Mouse (Mus musculus) heart, postnatal 0 days (tissue): Measurements from ENCODE around the gene Tcte2. TPM values are rescaled to one million over a fixed set of nuclear protein-coding genes. Genes with fewer than 3 reads are reported as not detected.

Experiments
- ATAC-seq: fragments of 200-750 bp; cut with Nextera tagmentation; 2 replicates; pipeline ENCODE4 v1.8.0; 2017; ENCODE audit warnings: low read depth, moderate number of reproducible peaks, moderate library complexity; ENCODE audit not compliant: insufficient read depth
- DNase-seq: peaks from one replicate; pipeline ENCODE4 v3.0.0-alpha.2; 2016; ENCODE audit warnings: low spot score
- H3K27ac ChIP-seq: fragments of 300-500 bp; sonication (generic); 2 replicates; pipeline ENCODE4 v1.5.1; 2014; ENCODE audit warnings: low read depth, mild to moderate bottlenecking
- H3K27me3 ChIP-seq: fragments of 300-500 bp; sonication (generic); 2 replicates; pipeline ENCODE4 v1.6.1; 2014; ENCODE audit warnings: low read length, mixed read lengths; ENCODE audit not compliant: control insufficient read depth, insufficient read depth
- H3K36me3 ChIP-seq: fragments of 300-500 bp; sonication (generic); replicated peaks from 2 replicates; pipeline ENCODE4 v1.6.1; 2014; ENCODE audit warnings: low read length, mixed read lengths; ENCODE audit not compliant: control insufficient read depth, insufficient read depth
- H3K4me1 ChIP-seq: fragments of 300-500 bp; sonication (generic); 2 replicates; pipeline ENCODE4 v1.6.1; 2014; ENCODE audit warnings: antibody characterized with exemption; ENCODE audit not compliant: control insufficient read depth, insufficient read depth
- H3K4me2 ChIP-seq: fragments of 300-500 bp; sonication (generic); 2 replicates; pipeline ENCODE4 v1.6.1; 2014; ENCODE audit warnings: low read depth, mild to moderate bottlenecking, low read length, moderate library complexity
- H3K4me3 ChIP-seq: fragments of 300-500 bp; sonication (generic); 2 replicates; pipeline ENCODE4 v1.5.1; 2014; ENCODE audit warnings: low read depth, low read length
- H3K9ac ChIP-seq: fragments of 300-500 bp; sonication (generic); replicated peaks from 2 replicates; pipeline ENCODE4 v1.6.1; 2014; ENCODE audit warnings: low read depth, low read length, mixed read lengths
- H3K9me3 ChIP-seq: fragments of 300-500 bp; sonication (generic); replicated peaks from 2 replicates; pipeline ENCODE4 v1.6.1; 2016; ENCODE audit warnings: low read length; ENCODE audit not compliant: control insufficient read depth
- CTCF ChIP-seq: IDR thresholded peaks from 2 replicates; pipeline ENCODE4 v1.5.1; 2016; ENCODE audit warnings: antibody characterized with exemption, control low read depth, low read depth
- EP300 ChIP-seq: IDR thresholded peaks from 2 replicates; pipeline ENCODE4 v1.6.1; 2016; ENCODE audit warnings: antibody characterized with exemption, low read depth
- WGBS: fragments of 180-500 bp; shearing (Covaris S2); extraction: QIAGEN DNeasy Blood & Tissue Kit; methylation state at CpG from one replicate; pipeline ENCODE4 v1.1.7; 2014; 5-methylcytosine and 5-hydroxymethylcytosine counted together
- polyA plus RNA-seq: library from polyadenylated mRNA; unstranded; fragments of >200 nt; fragmentation: Nextera tagmentation; extraction: Ambion mirVana; gene quantifications from 2 replicates; pipeline ENCODE4 v1.2.1, GENCODE M21; 2015
- total RNA-seq: library from RNA; depleted of rRNA; stranded (reverse); fragments of >200 nt; gene quantifications from 2 replicates; pipeline ENCODE4 v1.2.3, GENCODE M21; 2014; ENCODE audit warnings: low replicate concordance

The Tcte2 gene
- total and polyA plus RNA-seq, 2 experiments from 2014 or later, result 0.92 to 4.5 TPM

DNA sequence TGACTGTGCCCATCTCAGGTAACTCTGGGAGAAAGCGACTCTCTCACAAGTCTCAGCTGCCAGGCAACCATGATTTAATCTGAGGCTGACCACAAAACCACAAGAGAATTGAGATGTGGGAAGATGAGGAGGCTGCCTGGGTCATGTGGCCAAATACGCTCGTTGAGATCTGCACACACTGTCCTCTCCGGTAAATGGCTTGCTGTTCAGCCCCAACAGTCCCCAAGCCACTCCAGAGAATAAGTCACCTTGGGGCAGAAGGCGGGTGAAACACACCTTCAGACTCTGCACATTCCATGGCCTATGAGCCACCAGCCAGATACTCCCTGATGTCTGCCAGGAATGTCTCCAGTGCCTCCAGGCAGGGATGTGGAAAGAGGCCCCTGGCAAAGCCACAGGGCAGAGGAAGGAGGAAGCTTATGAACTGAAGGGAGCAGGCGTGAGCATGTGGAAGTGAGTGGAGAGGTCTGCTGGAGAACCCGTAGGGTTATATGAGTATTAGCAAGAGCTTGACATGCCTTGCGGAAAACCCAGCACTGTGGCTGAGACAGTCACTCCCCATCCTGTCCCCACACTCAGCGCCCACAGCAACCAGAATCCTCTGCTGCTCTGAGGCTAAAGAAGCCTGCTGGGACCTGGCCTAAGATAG, 79.1 kb downstream of the Tcte2 start:
- peak overlapping the region; percentile 52 for H3K9ac ChIP-seq
- peak; percentile 60 for DNase-seq
- H3K36me3 ChIP-seq, result no peaks in the 10 kb centered on the region
- no peak for ATAC-seq
- peak overlapping the region; percentile 43 for H3K4me3 ChIP-seq
- no peaks in the 10 kb centered on the region for H3K9me3 ChIP-seq
- 27% methylated on average over 9 of the region's 9 CpGs for WGBS
- H3K4me2 ChIP-seq, result peak overlapping the region; percentile 49
- peaks cover 11% of the 10 kb centered on the region for H3K4me1 ChIP-seq
- H3K27me3 ChIP-seq, result no peaks in the 10 kb centered on the region
- TF ChIP-seq EP300, result no peak
- no peak for TF ChIP-seq CTCF
- H3K27ac ChIP-seq, result peak overlapping the region; percentile 90

DNA sequence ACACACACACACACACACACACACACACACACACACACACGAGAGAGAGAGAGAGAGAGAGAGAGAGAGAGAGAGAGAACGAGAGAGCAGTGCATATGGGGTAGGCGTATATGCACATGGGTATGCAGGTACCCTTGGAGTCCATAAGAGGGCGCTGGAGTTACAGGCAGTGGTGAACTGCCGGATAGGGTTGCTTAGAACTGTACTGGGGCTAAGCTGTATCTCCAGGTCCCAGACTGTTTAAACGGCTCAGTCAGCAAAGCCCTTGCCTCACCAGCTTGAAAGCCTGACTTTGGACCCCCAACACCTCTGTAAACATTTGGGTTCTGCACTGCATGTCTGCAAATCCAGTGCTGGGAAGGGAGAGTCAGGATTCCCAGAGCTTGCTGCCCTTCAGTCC, 79.9 kb downstream of the Tcte2 start:
- Histone ChIP-seq H3K27ac (no peak overlapping the region), H3K36me3 (no peaks in the 10 kb centered on the region), H3K27me3 (no peaks in the 10 kb centered on the region), H3K4me1 (peaks cover 16% of the 10 kb centered on the region), H3K4me3 (peak overlapping the region; percentile 43; the same call in 1 of the 2 replicates), H3K4me2 (peak overlapping the region; percentile 49), H3K9me3 (no peaks in the 10 kb centered on the region), H3K9ac (no peak overlapping the region)
- TF ChIP-seq EP300, result no peak
- peak; percentile 34 for TF ChIP-seq CTCF
- DNase-seq, result no peak
- WGBS, result 88% methylated on average over 5 of the region's 6 CpGs
- ATAC-seq, result no peak

DNA sequence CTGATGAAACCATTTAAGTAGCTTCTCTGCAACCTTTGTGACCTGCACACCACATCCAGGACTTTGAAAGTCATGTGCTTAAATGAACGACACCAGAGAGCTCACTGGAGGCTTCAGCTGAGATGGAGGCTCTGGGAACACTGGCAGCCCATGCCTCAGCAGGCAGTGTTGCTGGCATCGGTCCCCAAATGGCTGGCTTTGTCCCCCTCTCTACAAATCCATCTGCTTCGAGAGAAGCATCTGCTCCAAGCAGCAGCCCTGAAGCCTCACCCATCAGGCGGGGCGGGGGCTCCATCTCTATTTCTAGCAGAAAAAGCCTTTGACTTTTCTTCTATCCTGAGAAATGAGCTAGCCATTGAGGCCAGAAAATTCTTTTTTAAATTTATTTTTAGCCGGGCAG, 80.5 kb downstream of the Tcte2 start:
- no peak overlapping the region for H3K4me2 ChIP-seq
- no peak overlapping the region for H3K27ac ChIP-seq
- H3K9ac ChIP-seq, result no peak overlapping the region
- H3K9me3 ChIP-seq, result no peaks in the 10 kb centered on the region
- ATAC-seq (no peak), DNase-seq (no peak)
- H3K27me3 ChIP-seq, result no peaks in the 10 kb centered on the region
- peaks cover 20% of the 10 kb centered on the region for H3K4me1 ChIP-seq
- WGBS, result 85% methylated on average over 6 of the region's 6 CpGs
- no peak overlapping the region for H3K4me3 ChIP-seq
- no peak for TF ChIP-seq EP300
- TF ChIP-seq CTCF, result no peak
- no peaks in the 10 kb centered on the region for H3K36me3 ChIP-seq

DNA sequence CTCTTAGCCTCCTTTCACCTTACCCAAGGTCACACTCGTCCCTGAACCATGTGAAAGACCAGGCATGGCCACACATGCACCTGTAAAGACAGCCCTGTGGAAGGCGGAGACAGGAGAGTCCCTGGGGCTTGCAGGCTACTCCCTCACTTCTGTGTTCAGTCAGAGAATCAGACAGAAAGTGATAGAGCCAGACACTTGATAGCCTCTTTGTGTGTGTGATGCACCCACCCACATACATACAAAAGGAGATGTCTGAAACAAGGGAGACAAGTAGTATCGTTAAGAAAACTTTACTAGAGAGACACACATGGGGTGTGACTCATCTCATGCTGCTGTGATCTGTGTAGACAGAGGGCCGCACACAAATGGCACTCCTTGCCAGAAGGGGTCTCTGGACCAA, 81.3 kb downstream of the Tcte2 start:
- ATAC-seq (no peak), DNase-seq (no peak)
- H3K4me1 ChIP-seq, result peaks cover 20% of the 10 kb centered on the region
- TF ChIP-seq EP300, result no peak
- no peak for TF ChIP-seq CTCF
- no peaks in the 10 kb centered on the region for H3K27me3 ChIP-seq
- no peaks in the 10 kb centered on the region for H3K36me3 ChIP-seq
- H3K9me3 ChIP-seq, result no peaks in the 10 kb centered on the region
- no peak overlapping the region for H3K4me3 ChIP-seq
- H3K9ac ChIP-seq, result no peak overlapping the region
- no peak overlapping the region for H3K4me2 ChIP-seq
- WGBS, result 51% methylated on average over 4 of the region's 4 CpGs
- no peak overlapping the region for H3K27ac ChIP-seq

DNA sequence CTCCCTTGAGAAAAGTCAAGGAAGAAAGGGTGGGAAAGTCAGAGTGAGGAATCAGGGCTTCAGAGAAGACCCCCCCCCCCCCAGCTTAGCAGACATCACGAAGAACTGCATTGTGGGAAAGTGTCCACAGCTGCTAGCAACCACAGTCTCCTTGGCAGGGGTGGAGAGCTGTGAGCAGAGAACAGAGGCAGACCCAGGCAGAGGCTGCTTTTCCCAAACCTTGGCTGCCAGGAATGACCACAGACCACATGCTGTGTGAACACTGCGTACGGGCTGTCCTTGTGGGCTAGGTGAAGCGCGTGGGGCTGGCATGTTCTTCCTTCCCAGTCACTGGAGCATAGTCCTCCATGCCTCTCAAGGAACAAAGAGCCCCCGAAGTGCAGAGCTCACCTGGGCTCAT, 81.9 kb downstream of the Tcte2 start:
- no peak overlapping the region for H3K4me3 ChIP-seq
- H3K27me3 ChIP-seq, result no peaks in the 10 kb centered on the region
- H3K4me1 ChIP-seq, result peaks cover 20% of the 10 kb centered on the region

More for the DNA sequence above, 81.9 kb downstream of the Tcte2 start:
- TF ChIP-seq EP300 (no peak), CTCF (no peak)
- DNase-seq, result no peak
- no peak for ATAC-seq
- Histone ChIP-seq H3K9me3 (no peaks in the 10 kb centered on the region), H3K36me3 (no peaks in the 10 kb centered on the region), H3K27ac (no peak overlapping the region), H3K4me2 (no peak overlapping the region), H3K9ac (no peak overlapping the region)
- 86% methylated on average over 6 of the region's 6 CpGs for WGBS
